Mouse (Mus musculus) kidney, postnatal 0 days (tissue): Measurements from ENCODE around the gene Ddx23. TPM values are rescaled to one million over a fixed set of nuclear protein-coding genes. Genes with fewer than 3 reads are reported as not detected.

Experiments
- ATAC-seq: fragments of 200-750 bp; cut with Nextera tagmentation; replicated peaks from 2 replicates; pipeline ENCODE4 v1.8.0; 2017; ENCODE audit warnings: low read depth, moderate number of reproducible peaks, moderate TSS enrichment, moderate library complexity; ENCODE audit not compliant: low FRiP score
- DNase-seq: peaks from one replicate; pipeline ENCODE4 v3.0.0-alpha.2; 2016; ENCODE audit warnings: low spot score
- H3K27ac ChIP-seq: fragments of 300-500 bp; sonication (generic); 2 replicates; pipeline ENCODE4 v1.5.1; 2014; ENCODE audit warnings: mild to moderate bottlenecking
- H3K27me3 ChIP-seq: fragments of 300-500 bp; sonication (generic); 2 replicates; pipeline ENCODE4 v1.6.1; 2014; ENCODE audit warnings: low read length, mixed read lengths; ENCODE audit not compliant: insufficient read depth
- H3K36me3 ChIP-seq: fragments of 300-500 bp; sonication (generic); 2 replicates; pipeline ENCODE4 v1.6.1; 2014; ENCODE audit warnings: low read length, mixed read lengths; ENCODE audit not compliant: insufficient read depth
- H3K4me1 ChIP-seq: fragments of 300-500 bp; sonication (generic); replicated peaks from 2 replicates; pipeline ENCODE4 v1.6.1; 2014; ENCODE audit warnings: antibody characterized with exemption, low read length, mixed read lengths; ENCODE audit not compliant: insufficient read depth
- H3K4me2 ChIP-seq: fragments of 300-500 bp; sonication (generic); 2 replicates; pipeline ENCODE4 v1.6.1; 2014; ENCODE audit warnings: mild to moderate bottlenecking, low read length, moderate library complexity, mixed read lengths
- H3K4me3 ChIP-seq: fragments of 300-500 bp; sonication (generic); replicated peaks from 2 replicates; pipeline ENCODE4 v1.5.1; 2014; ENCODE audit warnings: low read depth, low read length
- H3K9ac ChIP-seq: fragments of 300-500 bp; sonication (generic); 2 replicates; pipeline ENCODE4 v1.6.1; 2014; ENCODE audit warnings: low read depth, low read length
- H3K9me3 ChIP-seq: fragments of 300-500 bp; sonication (generic); replicated peaks from 2 replicates; pipeline ENCODE4 v1.6.1; 2016; ENCODE audit warnings: low read length, inconsistent platforms, mixed read lengths
- CTCF ChIP-seq: IDR thresholded peaks from 2 replicates; pipeline ENCODE4 v1.5.1; 2016; ENCODE audit warnings: antibody characterized with exemption, low read depth, mild to moderate bottlenecking, moderate library complexity
- WGBS: fragments of 180-500 bp; shearing (Covaris S2); extraction: QIAGEN DNeasy Blood & Tissue Kit; methylation state at CpG from one replicate; pipeline ENCODE4 v1.1.7; 2014; 5-methylcytosine and 5-hydroxymethylcytosine counted together
- polyA plus RNA-seq: library from polyadenylated mRNA; unstranded; fragments of >200 nt; fragmentation: Nextera tagmentation; extraction: Ambion mirVana; gene quantifications from 2 replicates; pipeline ENCODE4 v1.2.1, GENCODE M21; 2015

Ddx23 gene
- polyA plus RNA-seq, 1 experiment from 2014 or later, result 14.6 TPM

GRCm38 (mm10) chr15:98676471-98676870, 13.8 kb upstream of the Ddx23 start:
- WGBS, result under 1% methylated on average over 9 of the region's 9 CpGs
- Histone ChIP-seq H3K27me3 (peaks cover 27% of the 10 kb centered on the region), H3K4me3 (peak overlapping the region; percentile 30; the same call in 1 of the 2 replicates), H3K36me3 (no peaks in the 10 kb centered on the region), H3K9me3 (no peaks in the 10 kb centered on the region), H3K9ac (no peak overlapping the region), H3K4me1 (peaks cover 21% of the 10 kb centered on the region), H3K4me2 (peak overlapping the region; percentile 67), H3K27ac (no peak overlapping the region)
- no peak for ATAC-seq
- TF ChIP-seq CTCF, result no peak
- DNase-seq, result no peak

- peak overlapping the region; percentile 14; the same call in 1 of the 2 replicates for H3K4me3 ChIP-seq
- DNase-seq, result no peak
- ATAC-seq, result no peak
- H3K36me3 ChIP-seq, result no peaks in the 10 kb centered on the region
- peak overlapping the region; percentile 67 for H3K4me2 ChIP-seq
- H3K9ac ChIP-seq, result peak overlapping the region; percentile 23; the same call in 1 of the 2 replicates
- H3K4me1 ChIP-seq, result peaks cover 21% of the 10 kb centered on the region
- peaks cover 27% of the 10 kb centered on the region for H3K27me3 ChIP-seq
- WGBS, result 7% methylated on average over 14 of the region's 14 CpGs
- H3K9me3 ChIP-seq, result no peaks in the 10 kb centered on the region
- TF ChIP-seq CTCF, result no peak
- no peak overlapping the region for H3K27ac ChIP-seq
Measured at GRCm38 (mm10) chr15:98675634-98676250, 13.0 kb upstream of the Ddx23 start.

- TF ChIP-seq CTCF, result no peak
- Histone ChIP-seq H3K9ac (0 out of 2 replicates have a peak overlapping the region, but pooled peaks have one; percentile 23), H3K4me2 (peak overlapping the region; percentile 67), H3K9me3 (no peaks in the 10 kb centered on the region), H3K4me3 (no peak overlapping the region), H3K27ac (no peak overlapping the region), H3K36me3 (no peaks in the 10 kb centered on the region), H3K4me1 (peaks cover 21% of the 10 kb centered on the region), H3K27me3 (peaks cover 27% of the 10 kb centered on the region)
- DNase-seq, result no peak
- 6% methylated on average over 11 of the region's 11 CpGs for WGBS
- ATAC-seq, result no peak
Measured at GRCm38 (mm10) chr15:98674994-98675545, 12.4 kb upstream of the Ddx23 start.

- Histone ChIP-seq H3K4me2 (peak overlapping the region; percentile 67), H3K9me3 (no peaks in the 10 kb centered on the region), H3K4me3 (no peak overlapping the region), H3K27me3 (peaks cover 27% of the 10 kb centered on the region), H3K9ac (no peak overlapping the region), H3K36me3 (no peaks in the 10 kb centered on the region), H3K27ac (no peak overlapping the region), H3K4me1 (peaks cover 21% of the 10 kb centered on the region)
- no peak for DNase-seq
- WGBS, result 18% methylated on average over 7 of the region's 7 CpGs
- TF ChIP-seq CTCF, result no peak
- ATAC-seq, result no peak
Measured at GRCm38 (mm10) chr15:98674284-98674993, 11.7 kb upstream of the Ddx23 start.

GRCm38 (mm10) chr15:98673732-98674131, 11.0 kb upstream of the Ddx23 start:
- no peak overlapping the region for H3K4me2 ChIP-seq
- WGBS, result 81% methylated on average over 7 of the region's 7 CpGs
- H3K27ac ChIP-seq, result no peak overlapping the region
- ATAC-seq (no peak), DNase-seq (no peak)
- H3K36me3 ChIP-seq, result no peaks in the 10 kb centered on the region
- H3K9ac ChIP-seq, result no peak overlapping the region
- H3K4me3 ChIP-seq, result no peak overlapping the region
- peaks cover 21% of the 10 kb centered on the region for H3K4me1 ChIP-seq
- peaks cover 27% of the 10 kb centered on the region for H3K27me3 ChIP-seq
- no peak for TF ChIP-seq CTCF
- H3K9me3 ChIP-seq, result no peaks in the 10 kb centered on the region

GRCm38 (mm10) chr15:98672592-98672991, 9.9 kb upstream of the Ddx23 start:
- no peak overlapping the region for H3K4me2 ChIP-seq
- ATAC-seq, result no peak
- H3K4me1 ChIP-seq, result peaks cover 21% of the 10 kb centered on the region
- peaks cover 27% of the 10 kb centered on the region for H3K27me3 ChIP-seq
- H3K36me3 ChIP-seq, result no peaks in the 10 kb centered on the region
- WGBS, result 59% methylated on average over 4 of the region's 4 CpGs
- no peak overlapping the region for H3K4me3 ChIP-seq
- TF ChIP-seq CTCF, result no peak
- no peak overlapping the region for H3K27ac ChIP-seq
- no peaks in the 10 kb centered on the region for H3K9me3 ChIP-seq
- DNase-seq, result no peak
- no peak overlapping the region for H3K9ac ChIP-seq
